Mouse (Mus musculus) A20 (cell line): ENCODE measurements at regions not wholly inside any gene's neighbourhood (a gene's known extent, or its start where the extent isn't known, plus 50 kb on each side); places are given as distances from the start of the nearest gene placed in this dataset.
"Not testable (repeated sequence)": the region's sequence is repeated elsewhere in the genome, so short reads cannot be mapped to it uniquely, and the experiment has no call there.

ENCODE experiments used
- DNase-seq: peaks from one replicate; pipeline ENCODE4 v3.0.0-alpha.2; 2011; ENCODE audit warnings: low read depth, low spot score

DNA sequence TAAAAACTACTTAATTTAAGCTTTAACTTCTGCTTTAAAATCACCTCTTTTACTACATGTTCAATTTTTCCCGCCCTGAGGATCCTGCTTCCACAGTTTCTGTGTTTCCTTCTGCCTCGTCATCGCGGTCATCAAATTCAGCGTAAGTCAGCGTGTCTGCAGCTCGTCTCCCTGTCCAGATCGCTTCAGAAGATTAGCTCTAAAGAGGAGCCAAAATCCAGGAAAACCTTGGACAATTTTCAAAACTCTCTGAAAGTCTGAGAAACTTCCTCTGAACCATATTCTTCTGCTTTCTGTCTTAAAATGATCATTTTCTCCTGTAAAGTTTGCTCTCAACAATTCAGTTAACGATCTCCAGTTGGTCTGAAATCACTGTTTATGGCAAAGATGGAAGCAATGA, 196.2 kb upstream of the Speer4f2 start:
- no peak for DNase-seq

DNA sequence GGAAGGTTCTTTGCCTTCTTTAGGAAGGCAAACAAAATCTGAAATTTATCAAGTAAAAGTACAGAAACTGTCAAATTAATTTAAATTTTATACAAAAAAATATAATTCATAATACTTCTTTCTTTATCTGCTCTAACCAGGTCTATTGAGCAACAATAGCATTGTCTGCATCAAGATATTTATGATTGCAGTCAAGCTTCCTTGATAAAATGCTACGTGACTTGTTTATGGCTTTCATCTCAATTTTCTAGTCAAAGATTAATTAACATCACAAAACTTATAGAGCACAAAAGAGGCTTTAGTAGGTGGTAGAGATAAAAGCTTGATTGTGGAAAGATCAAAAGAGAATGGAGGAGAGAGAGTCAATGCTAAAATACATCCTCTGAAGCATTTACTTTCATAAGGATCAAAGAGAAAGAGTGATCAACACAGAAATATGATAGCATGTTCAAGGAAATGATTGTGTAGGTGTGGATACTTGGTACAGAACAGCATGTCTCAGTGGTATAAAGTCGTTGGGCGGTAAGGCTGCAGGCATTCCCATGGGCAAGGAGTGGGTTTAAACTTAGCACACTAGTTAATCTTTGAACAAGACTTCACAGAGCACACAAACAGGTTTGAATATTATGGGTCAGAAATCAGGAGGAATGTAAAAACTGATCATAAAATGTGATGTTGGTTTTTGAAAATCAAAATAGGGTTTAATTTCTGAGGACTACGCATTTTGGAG, 164.3 kb upstream of the Speer4f2 start:
- no peak for DNase-seq

DNA sequence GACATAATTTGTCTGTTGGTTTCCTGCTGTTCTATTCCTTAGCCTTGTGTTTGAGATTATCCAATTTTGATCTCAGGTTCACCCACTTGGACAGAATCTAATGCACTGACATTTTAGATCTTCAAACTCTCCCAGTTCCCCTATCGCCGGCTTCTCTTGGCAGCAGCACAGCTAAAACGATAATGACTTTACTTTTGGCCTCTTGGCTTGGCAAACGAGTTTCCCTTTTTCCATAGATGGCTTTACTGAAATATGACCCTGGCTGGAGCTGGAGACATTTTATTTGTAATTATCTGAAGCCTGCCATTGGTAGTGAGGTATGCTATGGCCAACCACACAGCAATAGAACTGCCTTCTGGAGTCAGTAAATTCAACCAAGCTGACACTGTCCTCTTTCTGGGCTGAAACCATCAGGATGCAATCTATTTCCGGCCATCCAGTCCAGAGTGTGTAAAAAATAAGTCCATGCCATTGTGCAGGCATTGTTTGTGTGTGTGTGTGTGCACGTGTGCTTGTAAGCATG, 162.2 kb upstream of the Speer4f2 start:
- no peak for DNase-seq

DNA sequence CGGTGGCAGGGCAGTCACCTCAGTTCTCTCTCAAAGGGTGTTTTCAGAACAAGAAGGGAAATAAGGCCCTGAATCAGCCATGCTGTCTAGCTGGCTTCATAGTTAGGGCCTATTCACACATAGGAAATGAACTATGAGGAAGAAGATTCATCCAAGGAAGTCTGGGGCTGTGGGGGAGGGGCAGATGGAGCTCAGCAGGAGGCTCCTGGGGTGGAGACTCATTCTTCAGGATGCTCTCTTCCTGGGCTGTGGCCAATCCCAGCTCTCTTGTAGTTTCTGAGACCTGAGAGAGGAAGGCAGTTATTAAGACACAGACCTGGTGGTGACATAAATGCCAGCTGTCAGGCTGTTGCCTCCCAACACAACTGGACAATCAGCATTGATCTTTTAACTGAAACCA, 149.4 kb upstream of the Speer4f2 start:
- DNase-seq, result not testable (repeated sequence)

DNA sequence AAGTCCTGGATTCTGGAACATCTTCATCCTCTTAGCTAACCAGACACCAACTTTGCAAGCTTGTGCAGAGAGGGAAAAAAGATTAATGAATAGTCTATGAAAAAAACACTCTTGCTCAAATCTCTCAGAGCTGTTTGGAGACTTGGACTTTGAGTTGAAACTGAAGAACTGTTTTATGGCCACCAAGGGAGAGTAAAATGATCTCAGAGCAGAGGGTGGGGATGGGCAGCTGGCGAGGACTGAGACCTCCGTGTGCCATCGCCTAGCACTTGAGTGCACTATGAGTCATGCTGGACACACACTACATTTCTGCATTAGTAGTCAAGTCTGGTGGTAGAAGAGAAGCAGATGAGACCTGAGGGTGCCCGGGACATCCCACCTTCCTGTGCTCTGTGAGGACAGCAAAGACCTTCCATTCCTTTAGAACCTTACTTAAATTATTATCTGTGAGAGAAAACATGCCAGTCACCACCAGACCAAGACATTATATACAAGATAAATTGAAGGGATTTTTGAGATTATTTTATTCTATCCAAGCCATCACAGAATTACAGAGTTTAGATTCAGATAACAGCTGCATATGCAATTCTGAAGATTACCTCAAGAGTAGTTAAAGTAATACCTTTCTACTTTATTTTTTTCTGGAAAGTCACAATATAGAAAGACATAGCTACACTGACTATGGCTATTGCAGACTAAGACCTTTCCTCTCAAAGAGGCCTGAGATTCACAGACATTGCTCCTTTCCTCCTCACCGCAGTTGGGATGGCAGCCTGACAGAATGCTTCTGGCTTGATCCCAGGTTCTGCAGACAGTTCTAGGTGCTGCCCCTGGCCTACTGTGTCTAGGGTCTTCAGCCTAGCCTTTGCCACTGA, 125.0 kb upstream of the Speer4f2 start:
- no peak for DNase-seq

DNA sequence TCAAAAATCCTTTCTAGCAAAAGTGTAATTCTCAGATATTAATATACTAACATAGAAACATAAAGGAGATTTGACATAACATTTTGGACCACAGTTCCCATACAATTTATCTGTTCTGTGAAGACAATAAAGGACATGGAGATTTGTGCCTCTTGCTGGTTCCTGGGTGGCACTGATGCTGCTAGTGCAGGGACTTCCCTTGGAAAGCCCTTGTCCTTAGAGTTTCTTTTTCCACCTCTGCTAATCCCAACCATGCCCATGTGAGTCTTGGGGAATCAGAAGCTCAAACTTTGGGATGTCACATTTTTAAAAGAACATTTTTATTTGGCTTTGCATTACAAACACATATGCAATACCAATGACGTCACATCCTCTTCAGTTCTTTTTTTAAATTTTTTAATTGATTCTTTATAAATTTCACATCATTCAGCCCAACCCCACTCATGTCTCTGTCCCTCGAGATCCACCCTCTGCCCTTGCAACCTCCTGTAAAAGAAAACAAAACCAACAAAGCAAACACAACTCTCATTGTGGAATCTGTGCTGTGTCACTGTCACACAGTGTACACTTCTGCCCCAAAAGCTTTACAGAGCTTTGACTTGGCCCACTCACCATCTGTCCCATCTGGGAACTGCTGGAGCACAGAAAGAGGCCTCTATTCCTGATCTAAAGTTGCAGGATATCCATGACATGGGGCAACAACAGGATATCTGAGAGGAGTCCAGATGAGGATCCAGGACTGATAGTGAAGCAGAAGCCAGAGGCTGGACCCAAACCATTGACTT, 112.2 kb upstream of the Speer4f2 start:
- no peak for DNase-seq

DNA sequence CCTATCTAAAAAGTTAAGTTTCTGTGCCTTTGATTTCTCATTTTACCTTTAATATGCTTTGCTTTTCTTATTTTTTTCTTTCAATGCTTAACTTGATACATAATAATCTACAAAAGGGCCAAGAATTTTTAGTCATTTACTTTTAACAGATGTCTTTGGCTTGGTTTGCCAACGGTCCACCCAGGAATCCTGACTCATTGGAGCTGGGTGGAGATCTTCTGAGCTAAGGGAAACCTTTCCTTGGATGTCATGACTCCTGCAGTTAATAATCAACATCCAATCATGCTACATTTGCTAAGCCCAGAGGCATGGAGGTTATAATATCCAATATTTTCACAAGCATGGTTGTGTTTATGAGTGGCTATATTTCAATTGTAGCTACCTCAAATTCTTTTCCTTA, 110.9 kb upstream of the Speer4f2 start:
- no peak for DNase-seq

DNA sequence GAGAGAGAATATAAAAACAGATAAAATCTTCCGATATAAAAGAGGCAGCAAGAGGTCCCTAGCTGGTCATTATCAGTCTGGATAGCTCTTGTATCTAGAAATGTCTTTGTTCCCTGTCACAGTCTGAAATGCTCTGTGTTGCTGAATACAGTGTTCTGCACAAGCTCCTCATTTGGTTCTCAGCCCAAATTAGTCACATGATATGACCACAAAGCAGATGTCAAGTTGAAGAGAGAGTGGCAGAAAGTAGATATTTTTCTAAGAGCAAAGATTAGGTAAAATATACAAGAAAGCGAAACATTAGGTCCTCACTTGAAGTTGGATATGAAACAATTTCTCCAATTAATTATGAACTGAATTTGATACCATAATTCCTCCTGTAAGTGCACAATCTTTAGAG, 101.8 kb upstream of the Speer4f2 start:
- DNase-seq, result no peak

DNA sequence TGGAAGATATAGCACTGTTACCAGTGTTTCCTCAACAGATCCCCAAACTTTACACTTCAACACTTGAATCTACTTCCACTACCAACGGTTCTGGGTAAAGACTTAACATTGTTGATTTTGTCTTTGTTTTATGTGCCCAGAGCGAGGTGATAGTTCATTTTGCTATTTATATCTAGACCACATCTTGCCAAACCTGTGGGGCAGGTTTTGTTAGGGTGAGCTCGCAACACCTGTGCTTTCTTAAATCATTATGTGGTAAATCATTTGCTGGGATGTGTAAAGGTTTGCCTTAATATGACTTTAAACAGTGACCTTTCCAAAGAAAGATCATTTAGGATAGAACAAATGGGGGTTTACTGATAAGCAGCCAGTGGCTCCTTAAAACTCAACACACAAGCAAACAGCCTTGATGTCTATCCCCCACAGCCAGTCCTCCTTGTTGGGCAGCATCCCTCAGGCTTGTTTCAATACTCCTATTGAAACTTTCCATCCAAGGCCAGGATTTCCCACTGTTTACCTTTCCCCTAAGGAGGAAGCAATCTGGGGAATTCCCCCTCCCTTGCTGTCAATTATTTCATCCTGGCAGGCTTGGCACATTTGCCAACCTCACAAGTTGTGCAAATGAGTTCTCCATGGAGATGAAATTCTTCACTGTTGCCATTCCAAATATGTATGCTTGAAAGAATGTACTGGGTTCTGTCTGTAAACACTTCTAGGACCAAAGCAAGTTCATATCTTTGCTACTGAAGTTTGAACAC, 101.1 kb upstream of the Speer4f2 start:
- DNase-seq, result no peak

DNA sequence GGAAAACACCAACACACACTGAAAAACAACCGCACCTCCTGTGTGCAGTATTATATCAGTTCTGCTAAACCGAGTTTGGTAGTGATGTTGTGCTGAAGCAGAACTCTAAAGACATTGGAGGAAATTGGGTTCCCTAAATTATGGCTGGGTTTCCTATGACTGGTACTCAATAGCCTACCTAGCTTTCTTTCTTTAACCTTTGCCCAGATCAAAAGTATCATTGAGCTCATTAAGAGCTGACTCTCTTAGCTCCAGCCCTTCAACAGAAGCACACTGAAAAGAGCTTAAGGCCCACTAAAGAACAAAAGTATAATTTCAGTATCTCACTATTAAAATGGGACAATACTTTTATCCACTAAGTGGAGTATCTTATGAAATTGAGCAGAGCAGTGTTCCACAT, 97.6 kb upstream of the Speer4f2 start:
- no peak for DNase-seq

DNA sequence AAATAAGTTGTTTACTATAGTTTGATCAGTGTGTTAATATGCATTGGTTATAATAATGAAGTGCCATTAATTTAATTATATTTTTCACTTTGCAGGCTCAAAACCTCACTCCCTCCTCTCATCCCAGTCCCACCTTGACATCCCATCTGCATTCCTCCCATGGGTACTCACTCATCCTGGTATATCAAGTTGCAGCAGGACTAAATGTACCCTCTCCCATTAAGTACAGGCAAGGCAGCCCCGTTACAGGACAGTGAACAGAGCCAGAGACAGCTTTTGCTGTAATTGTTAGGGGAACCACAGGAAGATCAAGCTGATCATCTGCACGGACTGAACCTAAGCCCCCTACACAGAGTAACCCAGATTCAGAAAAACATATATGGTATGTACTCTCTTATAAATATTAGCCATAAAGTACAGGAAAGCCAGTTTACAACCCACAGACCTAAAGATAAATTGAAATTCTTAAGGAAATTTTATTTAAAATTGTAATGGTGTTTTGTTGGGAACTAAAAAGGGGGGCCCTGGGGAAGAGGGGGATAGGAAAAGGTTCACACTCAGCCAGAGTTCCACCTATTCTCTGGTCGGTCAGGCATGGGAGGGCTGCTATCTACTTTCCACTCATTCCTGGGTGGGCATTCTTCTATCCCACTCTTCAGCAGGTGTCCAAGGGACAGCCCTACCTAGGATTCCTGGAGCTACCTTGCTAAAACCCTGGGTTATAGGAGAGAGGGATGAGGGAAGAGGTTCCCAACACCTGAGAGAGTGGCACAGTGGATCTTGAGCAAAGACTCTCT, 96.0 kb upstream of the Speer4f2 start:
- no peak for DNase-seq

DNA sequence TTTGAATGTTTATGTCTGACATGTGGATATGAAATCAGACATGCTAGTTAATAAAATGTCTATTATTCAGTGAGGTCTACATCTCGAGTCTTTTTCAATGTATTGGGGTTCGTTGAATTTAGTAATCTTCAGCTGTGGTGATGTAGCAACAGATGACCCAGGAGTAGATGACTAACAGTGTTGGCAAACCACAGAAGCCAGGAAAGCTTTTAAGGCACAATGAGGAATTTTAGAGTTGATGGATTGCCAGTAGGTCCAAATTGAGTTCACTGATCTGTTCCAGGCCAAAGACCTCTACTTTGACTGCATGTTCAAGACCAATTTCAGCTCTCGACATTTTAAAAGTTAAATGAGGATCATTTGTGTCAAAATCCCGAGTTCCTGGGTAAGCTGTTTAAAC, 92.8 kb upstream of the Speer4f2 start:
- DNase-seq, result no peak

DNA sequence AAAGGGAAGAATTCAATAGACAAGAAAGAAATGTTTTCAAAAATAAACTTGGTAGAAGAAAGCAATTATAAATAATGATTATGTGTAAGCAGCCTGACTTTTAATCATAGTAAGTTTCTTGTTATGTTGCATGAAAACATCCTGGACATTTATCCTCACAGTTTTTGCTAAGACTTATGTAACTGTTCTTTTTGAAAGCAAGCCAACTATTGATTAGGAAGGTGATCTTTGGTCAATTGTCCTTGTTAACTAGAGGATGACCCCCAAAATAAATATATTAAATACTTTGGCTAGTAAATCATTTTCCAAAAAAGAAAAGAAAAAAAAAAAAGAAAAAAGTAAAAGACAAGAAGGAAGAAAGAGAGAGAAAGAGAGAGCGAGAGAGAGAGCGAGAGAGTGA, 92.0 kb upstream of the Speer4f2 start:
- DNase-seq, result no peak

DNA sequence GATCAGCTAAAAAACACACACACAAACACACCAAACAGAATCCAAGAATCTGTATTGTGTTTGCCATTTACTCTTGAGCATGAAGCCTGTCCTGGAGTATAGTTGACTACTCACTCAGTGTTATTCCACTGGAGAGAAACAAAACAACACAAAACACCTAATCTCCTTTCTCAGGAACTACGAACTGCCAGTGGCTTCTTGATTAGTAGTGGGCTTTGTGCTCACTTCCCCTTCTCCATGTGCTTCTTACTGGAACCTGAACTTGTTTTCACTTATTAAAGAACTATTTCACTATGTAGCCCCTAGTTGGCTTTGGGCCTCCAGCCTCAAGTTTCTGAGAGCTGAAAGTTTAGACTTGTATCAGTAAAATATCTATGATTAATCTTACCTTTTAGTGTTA, 84.0 kb upstream of the Speer4f2 start:
- DNase-seq, result no peak

DNA sequence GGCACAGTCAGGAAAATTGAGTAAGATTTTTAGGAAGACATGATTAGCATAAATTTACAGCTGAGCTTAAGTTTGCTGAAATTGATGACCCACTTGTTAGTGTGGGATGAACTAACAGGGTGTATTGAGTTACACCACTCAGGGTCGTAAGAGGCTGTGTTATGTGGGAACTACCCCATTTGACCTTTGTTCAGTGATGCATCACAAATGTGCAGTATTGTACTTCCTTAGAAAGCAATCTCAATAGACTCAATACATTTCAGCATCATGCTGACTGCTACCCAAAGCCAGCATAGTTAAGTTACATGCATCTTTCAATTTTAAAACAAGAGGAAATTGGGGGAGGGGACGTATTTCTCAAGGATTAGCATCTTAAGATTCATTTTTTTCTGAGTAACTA, 80.4 kb upstream of the Speer4f2 start:
- DNase-seq, result no peak

DNA sequence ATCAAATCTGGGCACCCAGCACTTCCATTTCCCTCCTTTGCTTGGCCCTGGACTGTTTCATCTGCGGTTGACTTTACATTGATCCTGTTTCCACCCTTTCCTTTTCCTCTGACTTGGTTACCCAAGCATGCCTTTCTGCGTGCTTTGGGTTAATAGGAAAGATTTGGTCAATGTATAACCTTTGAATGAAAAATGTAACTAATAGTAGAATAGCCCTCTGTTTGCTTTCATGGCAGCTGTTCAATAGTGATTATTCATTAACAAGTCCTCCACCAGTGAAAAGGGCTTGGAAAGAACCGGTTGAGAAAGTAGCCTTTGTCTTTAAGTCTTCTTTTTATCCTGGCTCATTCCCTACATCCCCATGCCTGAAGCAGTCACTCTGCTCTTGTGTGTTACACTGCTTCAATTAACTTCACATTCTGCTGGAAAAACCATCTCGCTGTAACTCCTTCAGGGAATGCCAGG, 76.4 kb upstream of the Speer4f2 start:
- DNase-seq, result no peak

DNA sequence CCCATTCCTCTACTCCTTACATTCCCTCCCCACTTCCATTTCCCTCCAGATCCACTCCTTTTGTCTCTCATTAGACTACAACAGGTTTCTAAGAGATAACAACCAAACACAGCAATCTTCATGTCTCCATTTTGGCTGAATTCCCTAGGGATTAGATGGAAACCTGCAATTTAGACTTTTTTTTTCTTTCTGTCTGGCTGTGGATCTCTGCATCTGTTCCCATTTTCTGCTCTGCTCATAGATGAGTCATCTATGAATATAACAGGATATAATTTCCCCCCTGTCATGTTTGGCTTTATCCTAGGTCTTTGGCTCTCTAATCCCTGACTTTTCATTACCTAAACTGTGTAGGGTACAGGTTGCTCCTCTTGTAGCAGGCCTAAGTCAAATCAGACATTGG, 73.1 kb upstream of the Speer4f2 start:
- no peak for DNase-seq

DNA sequence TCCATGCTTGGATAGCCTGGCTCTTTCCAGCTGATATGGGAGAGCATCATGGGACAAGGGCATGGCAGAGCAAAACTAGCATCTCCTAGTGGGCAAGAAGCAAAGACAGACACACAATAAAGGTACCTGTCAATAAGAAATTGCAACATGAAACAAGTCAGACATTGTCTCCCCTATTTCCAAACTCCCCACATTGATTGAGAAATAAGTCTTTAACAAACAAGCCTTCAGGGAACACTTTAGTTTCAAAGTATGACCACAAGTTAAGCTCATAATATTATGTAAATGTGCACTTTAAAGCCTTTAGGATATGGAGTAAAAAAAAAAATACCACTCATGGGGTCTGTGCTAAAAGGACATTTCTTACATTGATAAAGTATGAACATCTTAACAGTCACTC, 51.5 kb upstream of the Speer4f2 start:
- no peak for DNase-seq
